Mouse (Mus musculus) cerebellum, adult 8-10 months (tissue): ENCODE data around the gene Ppp2r5d.

Experiments used
- DNase-seq: peaks from one replicate; pipeline ENCODE4 v3.0.0; 2022

Gene Ppp2r5d

DNA sequence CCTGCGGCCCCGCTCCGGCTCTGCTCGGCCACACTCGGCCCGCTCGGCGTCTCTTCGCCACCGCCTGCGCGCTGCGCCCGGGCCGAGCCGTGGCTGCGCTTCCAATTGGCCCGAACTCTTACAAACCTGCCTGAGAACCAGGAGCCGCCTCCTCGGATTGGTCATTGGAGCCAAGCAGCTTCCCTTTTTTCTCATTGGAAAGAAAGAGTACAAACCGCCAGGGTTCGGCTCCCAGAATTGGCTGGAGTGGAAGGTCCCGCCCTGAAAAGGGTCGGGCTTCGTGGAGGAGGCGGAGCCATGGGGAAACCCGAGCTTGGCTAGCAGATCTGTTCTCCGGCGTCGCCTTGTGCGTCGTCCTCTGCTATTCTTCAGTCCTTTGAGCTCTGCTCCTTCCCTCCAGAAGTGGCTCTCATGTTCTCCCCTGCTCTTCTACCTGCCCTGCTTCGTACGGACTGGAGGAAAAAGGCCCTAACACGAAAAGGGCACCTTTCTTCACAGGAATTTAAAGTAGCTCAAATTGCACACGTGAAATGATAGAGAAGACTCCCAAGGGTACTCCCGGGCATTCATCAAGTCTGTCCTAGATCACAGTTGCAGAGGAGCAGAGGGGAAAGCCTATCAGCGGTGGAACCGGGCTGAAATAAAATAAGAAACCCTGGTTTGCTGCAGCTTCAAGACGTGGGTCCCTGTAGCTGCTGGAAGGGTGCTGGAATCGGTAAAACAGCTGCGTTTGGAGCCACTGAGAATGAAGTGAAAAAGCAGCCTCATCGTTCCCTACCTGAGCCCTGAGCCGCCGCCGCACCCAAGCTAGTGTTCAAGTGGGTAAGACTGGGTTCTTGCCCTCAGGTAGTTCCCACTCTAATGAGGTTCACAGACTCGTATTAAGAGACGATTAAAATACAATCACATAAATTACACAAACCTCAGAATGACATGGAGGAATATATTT lies at the start of gene Ppp2r5d:
Gene Ppp2r5d, minus strand, starts transcription at position 225 of the 949 bp plus-strand sequence.
- DNase-seq: peak; percentile 96

GRCm38 (mm10) chr17:46751794-46752556 lies 47.1 kb upstream of the Ppp2r5d start, which contains the start of gene Cnpy3:
TSS of gene Cnpy3 (minus strand) at chr17:46752214.
- DNase-seq: peak; percentile 96

- no peak for DNase-seq
Observed at GRCm38 (mm10) chr17:46751056-46751793, 46.3 kb upstream of the Ppp2r5d start.

DNA sequence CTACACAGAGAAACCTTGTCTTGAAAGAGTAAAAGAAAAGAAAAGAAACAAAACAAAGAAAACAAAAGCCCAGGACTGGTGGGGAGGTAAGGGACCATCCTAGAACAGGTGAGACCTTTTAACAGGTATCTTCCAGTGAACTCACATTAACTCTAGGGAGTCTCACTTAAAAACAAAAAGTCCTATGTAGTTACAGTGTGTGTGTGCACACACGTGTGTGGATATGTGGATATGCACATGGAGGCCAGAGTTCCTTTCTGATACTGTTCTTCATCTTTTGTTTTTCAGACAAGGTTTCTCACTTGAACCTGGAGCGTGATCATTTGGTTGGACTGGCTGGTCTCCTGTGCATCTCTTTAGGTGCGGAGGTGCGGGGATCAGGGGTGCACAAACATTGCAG lies 45.7 kb upstream of the Ppp2r5d start:
- no peak for DNase-seq

DNA sequence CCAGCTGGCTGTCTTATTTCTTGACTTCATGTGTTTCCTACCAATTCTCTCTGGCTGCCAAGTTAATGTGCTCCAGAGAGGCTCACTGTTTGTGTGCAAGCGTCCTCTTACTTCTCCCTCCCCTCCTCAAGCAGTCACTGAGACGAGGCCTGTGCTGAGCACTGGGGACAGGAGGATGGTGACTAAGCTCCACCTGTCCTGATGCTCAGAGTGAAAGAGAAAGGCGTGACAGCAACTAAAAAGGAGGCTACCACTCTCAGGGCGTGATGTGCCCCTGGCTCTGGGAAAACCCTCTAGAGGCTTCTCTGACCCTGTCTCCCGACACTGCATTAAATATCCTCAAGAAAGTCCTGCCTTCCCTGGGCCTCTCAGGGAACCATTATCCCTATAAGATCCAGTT lies 44.4 kb upstream of the Ppp2r5d start:
- DNase-seq: no peak

- DNase-seq: no peak
Observed at GRCm38 (mm10) chr17:46747806-46748205, 42.9 kb upstream of the Ppp2r5d start.

GRCm38 (mm10) chr17:46747234-46747633 lies 42.3 kb upstream of the Ppp2r5d start:
- DNase-seq: no peak

DNA sequence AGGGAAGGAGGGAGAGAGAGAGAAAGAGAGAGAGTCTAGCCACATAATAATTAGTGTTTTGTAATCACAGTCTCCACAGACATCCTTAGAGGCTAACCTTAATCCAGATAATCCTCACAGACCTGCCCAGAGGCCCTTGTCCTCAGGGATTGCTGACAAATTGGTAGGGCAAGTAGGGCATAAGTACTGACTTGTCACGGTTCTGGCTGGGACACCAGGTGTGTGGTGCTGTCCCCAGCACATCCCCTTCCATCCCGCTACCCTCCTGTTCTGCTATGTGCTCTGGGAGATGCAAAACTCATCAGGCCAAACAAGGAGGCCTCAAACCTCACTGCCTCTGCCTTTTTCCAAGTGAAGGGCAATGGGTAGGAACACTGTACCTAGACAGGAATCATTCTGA lies 40.6 kb upstream of the Ppp2r5d start:
- no peak for DNase-seq

GRCm38 (mm10) chr17:46742986-46743385 lies 38.1 kb upstream of the Ppp2r5d start:
- DNase-seq: no peak

GRCm38 (mm10) chr17:46741305-46741704 lies 36.4 kb upstream of the Ppp2r5d start:
- DNase-seq: no peak

GRCm38 (mm10) chr17:46736160-46736559 lies 31.2 kb upstream of the Ppp2r5d start:
- no peak for DNase-seq

DNA sequence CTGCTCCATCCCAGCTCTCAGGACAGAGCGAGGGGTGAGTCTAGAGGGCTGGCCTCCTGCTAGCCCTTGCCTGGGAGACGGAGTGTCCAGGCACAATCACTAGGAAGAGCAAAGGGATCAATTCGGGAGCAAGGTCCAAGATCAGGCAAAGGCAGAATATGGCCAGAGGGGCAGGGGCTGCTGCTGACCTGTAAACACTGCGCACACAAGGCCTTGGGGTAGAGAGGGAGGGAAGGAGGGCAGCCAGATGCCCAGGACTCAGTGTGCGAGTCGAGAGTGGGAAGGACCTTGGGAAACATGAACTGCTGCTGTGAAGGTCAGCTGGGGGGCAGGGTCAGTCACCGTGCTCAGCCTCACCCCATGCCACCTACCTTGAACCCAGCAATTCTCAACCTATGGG lies 30.4 kb upstream of the Ppp2r5d start:
- no peak for DNase-seq

DNA sequence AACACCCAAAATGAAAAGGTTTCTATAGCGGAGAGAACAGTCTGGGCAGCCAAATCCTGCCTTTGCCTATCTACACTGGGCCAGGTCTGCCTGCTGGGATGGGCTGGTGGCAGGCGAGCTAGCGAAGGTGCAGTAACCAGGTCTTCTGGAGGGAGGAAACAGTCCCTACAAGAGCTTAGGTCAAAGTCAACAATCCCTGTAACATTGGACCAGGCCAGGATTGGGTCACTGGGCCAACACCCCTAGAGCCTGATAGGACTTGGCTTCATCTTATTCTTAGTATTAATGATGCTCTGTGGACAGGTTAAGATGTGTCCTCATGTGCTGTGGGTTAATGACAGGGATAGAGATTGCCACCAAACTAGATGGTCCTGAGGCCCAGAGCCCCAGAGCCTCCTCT lies 29.1 kb upstream of the Ppp2r5d start:
- no peak for DNase-seq

GRCm38 (mm10) chr17:46728904-46729318 lies 24.0 kb upstream of the Ppp2r5d start, which contains the start of gene Gnmt:
TSS of gene Gnmt (minus strand) at chr17:46729168.
- peak; percentile 82 for DNase-seq

DNA sequence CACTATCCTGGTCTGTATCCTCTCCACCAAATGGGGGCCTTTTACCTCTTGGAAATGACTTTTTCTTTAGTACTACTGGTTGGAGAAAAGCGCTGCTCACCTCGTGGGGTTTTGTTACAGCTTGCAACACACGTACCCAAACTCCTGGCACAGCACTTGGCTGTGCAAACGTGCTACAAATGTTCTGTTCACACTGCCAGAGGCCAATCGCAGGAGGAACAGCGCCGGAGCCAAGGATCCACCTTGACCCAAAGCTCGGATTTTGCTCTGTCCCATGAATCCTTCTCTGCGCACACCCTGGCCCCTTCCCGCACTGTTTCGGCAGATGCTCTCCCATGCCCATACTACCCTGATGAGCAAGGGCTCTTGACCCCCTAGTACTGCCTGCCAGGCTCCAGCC lies 23.6 kb upstream of the Ppp2r5d start:
- no peak for DNase-seq

DNA sequence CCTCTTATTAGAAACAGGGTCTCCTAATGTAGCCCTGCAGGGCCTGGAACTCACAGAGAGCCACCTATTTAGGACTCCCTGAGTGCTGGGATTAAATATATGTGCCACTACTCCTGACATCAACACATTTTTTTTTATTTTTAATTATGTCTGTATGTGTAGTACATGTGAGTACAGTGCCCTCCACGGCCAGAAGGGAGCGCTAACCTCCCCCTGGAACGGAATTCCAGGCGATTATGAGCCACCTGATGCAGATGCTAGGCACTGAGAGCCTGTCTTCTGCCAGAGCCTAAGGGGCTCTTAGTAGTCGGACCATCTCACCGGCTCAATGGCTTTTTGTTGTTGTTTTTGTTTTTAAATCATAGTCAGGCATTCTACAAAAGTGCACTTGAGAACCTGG lies 23.1 kb upstream of the Ppp2r5d start:
- no peak for DNase-seq

GRCm38 (mm10) chr17:46727271-46727670 lies 22.4 kb upstream of the Ppp2r5d start:
- DNase-seq: no peak

GRCm38 (mm10) chr17:46725731-46726645 lies 21.1 kb upstream of the Ppp2r5d start:
- peak; percentile 77 for DNase-seq

GRCm38 (mm10) chr17:46725273-46725672 lies 20.4 kb upstream of the Ppp2r5d start:
- DNase-seq: peak; percentile 42

GRCm38 (mm10) chr17:46724477-46725084 lies 19.7 kb upstream of the Ppp2r5d start:
- no peak for DNase-seq

DNA sequence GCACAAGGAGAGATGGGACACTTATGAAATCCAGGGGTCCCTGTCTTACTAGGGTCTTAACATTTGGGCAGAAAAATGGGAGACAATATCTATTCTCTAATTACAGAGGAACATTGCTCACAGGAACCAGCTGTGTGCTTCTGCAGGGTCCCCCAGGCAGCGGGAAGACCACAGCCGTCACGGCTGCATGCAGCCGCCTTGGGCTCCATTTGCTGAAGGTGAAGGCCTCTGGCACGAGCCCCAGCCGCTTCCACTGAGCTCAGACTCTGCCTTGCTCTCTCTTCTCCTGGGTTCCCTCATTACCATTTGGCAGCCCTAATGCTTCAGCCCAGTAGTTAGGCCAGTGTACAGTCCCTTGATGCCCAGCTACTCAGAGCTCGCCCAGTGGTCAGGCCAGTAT lies 16.2 kb upstream of the Ppp2r5d start:
- DNase-seq: no peak
